Mouse (Mus musculus) midbrain, embryonic 10.5 days (tissue): ENCODE results near the gene G3bp1. TPM values are rescaled to one million over a fixed set of nuclear protein-coding genes. Genes with fewer than 3 reads are reported as not detected.

Experiments
- DNase-seq: peaks from one replicate; pipeline ENCODE4 v3.0.0-alpha.2; 2017; ENCODE audit warnings: low spot score
- H3K27ac ChIP-seq: fragments of 300-500 bp; sonication (generic); replicated peaks from 2 replicates; pipeline ENCODE4 v1.5.1; 2016; ENCODE audit warnings: mild to moderate bottlenecking
- H3K27me3 ChIP-seq: fragments of 300-500 bp; sonication (generic); 2 replicates; pipeline ENCODE4 v1.6.1; 2016; ENCODE audit warnings: low read depth, mild to moderate bottlenecking; ENCODE audit not compliant: poor library complexity, severe bottlenecking
- H3K36me3 ChIP-seq: fragments of 300-500 bp; sonication (generic); 2 replicates; pipeline ENCODE4 v1.6.1; 2016; ENCODE audit warnings: mild to moderate bottlenecking, moderate library complexity
- H3K4me1 ChIP-seq: fragments of 300-500 bp; sonication (generic); 2 replicates; pipeline ENCODE4 v1.6.1; 2016
- H3K4me3 ChIP-seq: fragments of 300-500 bp; sonication (generic); 2 replicates; pipeline ENCODE4 v1.5.1; 2016; ENCODE audit warnings: mild to moderate bottlenecking, moderate library complexity
- H3K9me3 ChIP-seq: fragments of 300-500 bp; sonication (generic); replicated peaks from 2 replicates; pipeline ENCODE4 v1.6.1; 2016; ENCODE audit warnings: mild to moderate bottlenecking
- WGBS: fragments of 180-500 bp; shearing (Covaris S2); methylation state at CpG from one replicate; pipeline ENCODE4 v1.1.7; 2016; 5-methylcytosine and 5-hydroxymethylcytosine counted together
- polyA plus RNA-seq: library from polyadenylated mRNA; unstranded; fragments of >200 nt; fragmentation: Nextera tagmentation; extraction: Ambion mirVana; gene quantifications from 2 replicates; pipeline ENCODE4 v1.2.1, GENCODE M21; 2016

Gene G3bp1
- polyA plus RNA-seq, 1 experiment from 2014 or later, result 281 TPM

- DNase-seq, result no peak
- H3K27ac ChIP-seq, result no peak overlapping the region
- peaks cover 44% of the 10 kb centered on the region for H3K36me3 ChIP-seq
- no peaks in the 10 kb centered on the region for H3K27me3 ChIP-seq
- no peaks in the 10 kb centered on the region for H3K9me3 ChIP-seq
- H3K4me3 ChIP-seq, result no peak overlapping the region
- 0 out of 2 replicates have a peak, but pooled peaks cover 2% of the 10 kb centered on the region for H3K4me1 ChIP-seq
- WGBS, result 87% methylated on average over 7 of the region's 7 CpGs
Measured at GRCm38 (mm10) chr11:55449531-55449930, 20.0 kb upstream of the G3bp1 start.

GRCm38 (mm10) chr11:55450311-55450710 is 19.2 kb upstream of the G3bp1 start:
- Histone ChIP-seq H3K27ac (no peak overlapping the region), H3K27me3 (no peaks in the 10 kb centered on the region), H3K4me1 (0 out of 2 replicates have a peak, but pooled peaks cover 2% of the 10 kb centered on the region), H3K4me3 (no peak overlapping the region), H3K9me3 (no peaks in the 10 kb centered on the region), H3K36me3 (peaks cover 48% of the 10 kb centered on the region)
- WGBS, result 86% methylated on average over 4 of the region's 4 CpGs
- DNase-seq, result no peak

GRCm38 (mm10) chr11:55453640-55454039 is 15.8 kb upstream of the G3bp1 start:
- H3K4me3 ChIP-seq, result no peak overlapping the region
- peaks cover 6% of the 10 kb centered on the region for H3K4me1 ChIP-seq
- H3K9me3 ChIP-seq, result no peaks in the 10 kb centered on the region
- H3K27me3 ChIP-seq, result no peaks in the 10 kb centered on the region
- H3K36me3 ChIP-seq, result peaks cover 49% of the 10 kb centered on the region
- H3K27ac ChIP-seq, result no peak overlapping the region
- DNase-seq, result no peak
- 94% methylated on average over 4 of the region's 4 CpGs for WGBS

- Histone ChIP-seq H3K9me3 (no peaks in the 10 kb centered on the region), H3K4me1 (peaks cover 16% of the 10 kb centered on the region), H3K27ac (no peak overlapping the region), H3K27me3 (no peaks in the 10 kb centered on the region), H3K36me3 (peaks cover 34% of the 10 kb centered on the region), H3K4me3 (no peak overlapping the region)
- no peak for DNase-seq
- 82% methylated on average over 2 of the region's 2 CpGs for WGBS
Measured at GRCm38 (mm10) chr11:55455166-55455565, 14.3 kb upstream of the G3bp1 start.

- Histone ChIP-seq H3K27ac (no peak overlapping the region), H3K27me3 (no peaks in the 10 kb centered on the region), H3K4me3 (no peak overlapping the region), H3K9me3 (no peaks in the 10 kb centered on the region), H3K36me3 (peaks cover 13% of the 10 kb centered on the region), H3K4me1 (peaks cover 29% of the 10 kb centered on the region)
- DNase-seq, result no peak
- WGBS, result 55% methylated on average over 4 of the region's 4 CpGs
Measured at GRCm38 (mm10) chr11:55458501-55458900, 11.0 kb upstream of the G3bp1 start.

- Histone ChIP-seq H3K27me3 (no peaks in the 10 kb centered on the region), H3K9me3 (no peaks in the 10 kb centered on the region), H3K4me3 (peak overlapping the region; percentile 87), H3K27ac (no peak overlapping the region), H3K36me3 (peaks cover 5% of the 10 kb centered on the region), H3K4me1 (peaks cover 29% of the 10 kb centered on the region)
- WGBS, result 31% methylated on average over 3 of the region's 3 CpGs
- no peak for DNase-seq
Measured at GRCm38 (mm10) chr11:55459850-55460558, 9.5 kb upstream of the G3bp1 start.

GRCm38 (mm10) chr11:55460559-55461018 is 8.9 kb upstream of the G3bp1 start:
- no peaks in the 10 kb centered on the region for H3K27me3 ChIP-seq
- H3K27ac ChIP-seq, result peak overlapping the region; percentile 81
- peaks cover 29% of the 10 kb centered on the region for H3K4me1 ChIP-seq
- DNase-seq, result no peak
- H3K4me3 ChIP-seq, result peak overlapping the region; percentile 87
- WGBS, result 1% methylated on average over 17 of the region's 17 CpGs
- peaks cover 5% of the 10 kb centered on the region for H3K36me3 ChIP-seq
- H3K9me3 ChIP-seq, result no peaks in the 10 kb centered on the region

- H3K27me3 ChIP-seq, result no peaks in the 10 kb centered on the region
- H3K4me3 ChIP-seq, result peak within 1 kb of the TSS; percentile 87
- DNase-seq, result peak; percentile 94
- no peaks in the 10 kb centered on the region for H3K9me3 ChIP-seq
- peaks cover 5% of the 10 kb centered on the region for H3K36me3 ChIP-seq
- peaks cover 29% of the 10 kb centered on the region for H3K4me1 ChIP-seq
- peak within 1 kb of the TSS; percentile 81 for H3K27ac ChIP-seq
- under 1% methylated on average over 36 of the region's 36 CpGs for WGBS
Measured at GRCm38 (mm10) chr11:55461019-55461645, 8.4 kb upstream of the G3bp1 start, which contains the start of gene Atox1. Gene Atox1, minus strand, starts transcription at chr11:55461239.

- peaks cover 5% of the 10 kb centered on the region for H3K36me3 ChIP-seq
- 98% methylated on average over 9 of the region's 9 CpGs for WGBS
- H3K4me3 ChIP-seq, result no peak overlapping the region
- H3K27ac ChIP-seq, result no peak overlapping the region
- DNase-seq, result no peak
- no peaks in the 10 kb centered on the region for H3K27me3 ChIP-seq
- H3K9me3 ChIP-seq, result no peaks in the 10 kb centered on the region
- H3K4me1 ChIP-seq, result peaks cover 29% of the 10 kb centered on the region
Measured at GRCm38 (mm10) chr11:55462149-55462548, 7.3 kb upstream of the G3bp1 start.

- no peaks in the 10 kb centered on the region for H3K27me3 ChIP-seq
- H3K9me3 ChIP-seq, result no peaks in the 10 kb centered on the region
- H3K4me3 ChIP-seq, result no peak overlapping the region
- no peaks in the 10 kb centered on the region for H3K36me3 ChIP-seq
- no peak overlapping the region for H3K27ac ChIP-seq
- H3K4me1 ChIP-seq, result peaks cover 28% of the 10 kb centered on the region
- WGBS, result 88% methylated on average over 10 of the region's 10 CpGs
- DNase-seq, result no peak
Measured at GRCm38 (mm10) chr11:55464707-55465106, 4.8 kb upstream of the G3bp1 start.

GRCm38 (mm10) chr11:55465177-55465576 is 4.3 kb upstream of the G3bp1 start:
- WGBS, result 94% methylated on average over 3 of the region's 3 CpGs
- Histone ChIP-seq H3K27ac (no peak overlapping the region), H3K36me3 (no peaks in the 10 kb centered on the region), H3K4me1 (peaks cover 24% of the 10 kb centered on the region), H3K4me3 (no peak overlapping the region), H3K9me3 (no peaks in the 10 kb centered on the region), H3K27me3 (no peaks in the 10 kb centered on the region)
- DNase-seq, result no peak

GRCm38 (mm10) chr11:55468012-55468411 is 1.5 kb upstream of the G3bp1 start:
- peak overlapping the region; percentile 99 for H3K4me3 ChIP-seq
- WGBS, result 63% methylated on average over 10 of the region's 10 CpGs
- H3K27ac ChIP-seq, result peak overlapping the region; percentile 93
- H3K9me3 ChIP-seq, result no peaks in the 10 kb centered on the region
- H3K27me3 ChIP-seq, result no peaks in the 10 kb centered on the region
- DNase-seq, result peak; percentile 27
- peaks cover 24% of the 10 kb centered on the region for H3K4me1 ChIP-seq
- H3K36me3 ChIP-seq, result peaks cover 24% of the 10 kb centered on the region

- Histone ChIP-seq H3K4me3 (peak overlapping the region; percentile 99), H3K9me3 (no peaks in the 10 kb centered on the region), H3K27me3 (no peaks in the 10 kb centered on the region), H3K36me3 (peaks cover 30% of the 10 kb centered on the region), H3K4me1 (peaks cover 26% of the 10 kb centered on the region), H3K27ac (peak overlapping the region; percentile 93)
- no peak for DNase-seq
- 4% methylated on average over 17 of the region's 17 CpGs for WGBS
Measured at GRCm38 (mm10) chr11:55468611-55469047, 856 bp upstream of the G3bp1 start.
